Mouse (Mus musculus) kidney, adult 2 months (tissue): ENCODE results near the gene Gal3st3.

Experiments
- CTCF ChIP-seq: fragments of 200-500 bp; conservative IDR thresholded peaks from 2 replicates; pipeline ENCODE4 v1.5.1; 2011; ENCODE audit warnings: low read depth, mild to moderate bottlenecking, control low read depth, low read length, moderate library complexity, mixed read lengths; ENCODE audit not compliant: insufficient read depth, insufficient read length
- POLR2A ChIP-seq: fragments of 200-500 bp; IDR thresholded peaks from one replicate; pipeline ENCODE4 v1.6.1; 2011; ENCODE audit warnings: low read depth, low read length, control low read depth

DNA sequence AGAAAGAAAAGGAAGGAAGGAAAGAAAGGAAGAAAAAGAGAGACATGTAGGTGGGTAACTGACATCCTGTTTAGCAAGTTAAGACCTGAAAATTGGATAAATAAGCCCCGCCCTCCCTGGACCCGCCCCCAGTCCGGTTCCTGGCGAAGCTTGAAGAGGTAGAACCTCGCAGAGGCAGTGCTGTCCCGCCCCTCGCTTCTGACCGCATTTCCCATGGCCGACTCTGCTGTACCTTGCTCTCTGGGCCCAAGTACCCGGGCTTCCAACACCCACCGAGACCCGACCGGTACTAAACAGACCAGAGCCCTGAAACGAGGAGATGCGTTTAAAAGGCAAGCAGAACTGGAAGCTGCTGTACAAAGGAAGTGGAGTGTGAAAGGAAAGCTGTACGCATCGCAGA lies 25.7 kb downstream of the Gal3st3 start:
- no peak for TF ChIP-seq POLR2A
- no peak for TF ChIP-seq CTCF
